Mouse (Mus musculus) liver, adult 10 weeks (tissue): Measurements from ENCODE around the gene Gm8693. TPM values are rescaled to one million over a fixed set of nuclear protein-coding genes. Genes with fewer than 3 reads are reported as not detected.

Source experiments
- polyA plus RNA-seq: library from polyadenylated mRNA; stranded (reverse); fragments of 350-450 nt; fragmentation: Illumina TruSeq; extraction: RNeasy Lipid Tissue Mini Kit (QIAGEN cat#74804); gene quantifications from one replicate; pipeline ENCODE4 v1.2.3, GENCODE M21; 2014; ENCODE audit warnings: low read depth, low replicate concordance

Gene Gm8693
- not detected for polyA plus RNA-seq

GRCm38 (mm10) chr7:22692217-22692616, at the start of gene Gm8693:
Gene Gm8693, minus strand, starts transcription at chr7:22692317.

GRCm38 (mm10) chr7:22719610-22720009, 27.5 kb upstream of the Gm8693 start, which contains the start of gene Gm4567:
Gene Gm4567, minus strand, starts transcription at chr7:22719710.

GRCm38 (mm10) chr7:22657718-22658117, 34.4 kb downstream of the Gm8693 start, which contains the start of gene Vmn1r155:
Gene Vmn1r155, plus strand, starts transcription at chr7:22658018.

Other genes with a start within 250 kb of the Gm8693 start
- gene Gm10665, start 228.2 kb downstream of the Gm8693 start, polyA plus RNA-seq: not detected
- not detected for gene Vmn1r151, start 192.6 kb downstream of the Gm8693 start, polyA plus RNA-seq
- gene Vmn1r152, start 169.3 kb downstream of the Gm8693 start, polyA plus RNA-seq: not detected
- gene Gm8677, start 157.4 kb downstream of the Gm8693 start, polyA plus RNA-seq: not detected
- gene Gm4201, start 127.0 kb downstream of the Gm8693 start, polyA plus RNA-seq: not detected
- gene Gm4565, start 104.2 kb downstream of the Gm8693 start, polyA plus RNA-seq: not detected
- not detected for gene Vmn1r155, start 34.3 kb downstream of the Gm8693 start, polyA plus RNA-seq
- gene Gm4567, start 27.4 kb upstream of the Gm8693 start, polyA plus RNA-seq: not detected
- gene Vmn1r157, start 69.4 kb upstream of the Gm8693 start, polyA plus RNA-seq: not detected
- gene Vmn1r158, start 98.5 kb upstream of the Gm8693 start, polyA plus RNA-seq: not detected
- not detected for gene Vmn1r159, start 151.3 kb upstream of the Gm8693 start, polyA plus RNA-seq
- not detected for gene Vmn1r160, start 178.9 kb upstream of the Gm8693 start, polyA plus RNA-seq